Mouse (Mus musculus) layer of hippocampus, postnatal 14 days (tissue): ENCODE data around the gene Gal3st1. TPM values are rescaled to one million over a fixed set of nuclear protein-coding genes. Genes with fewer than 3 reads are reported as not detected.

Experiments used
- DNase-seq, 2 experiments: peaks; one replicate each; pipeline ENCODE4 v3.0.0; 2021 to 2022; ENCODE audit warnings: low spot score in 2 of 2, mixed read lengths in 1 of 2
- total RNA-seq, 2 experiments: library from RNA; stranded (reverse); gene quantifications; 2 replicates each; pipeline ENCODE4 v1.2.3; 2021

The Gal3st1 gene
- total RNA-seq, 2 experiments from 2014 or later: 20.4 to 23.0 TPM

- DNase-seq: no peak
These were observed 47.9 kb downstream of the Gal3st1 start, which contains the start of gene Sec14l4 for GRCm38 (mm10) chr11:4031126-4031941. TSS of gene Sec14l4 (plus strand) at chr11:4031462.

DNA sequence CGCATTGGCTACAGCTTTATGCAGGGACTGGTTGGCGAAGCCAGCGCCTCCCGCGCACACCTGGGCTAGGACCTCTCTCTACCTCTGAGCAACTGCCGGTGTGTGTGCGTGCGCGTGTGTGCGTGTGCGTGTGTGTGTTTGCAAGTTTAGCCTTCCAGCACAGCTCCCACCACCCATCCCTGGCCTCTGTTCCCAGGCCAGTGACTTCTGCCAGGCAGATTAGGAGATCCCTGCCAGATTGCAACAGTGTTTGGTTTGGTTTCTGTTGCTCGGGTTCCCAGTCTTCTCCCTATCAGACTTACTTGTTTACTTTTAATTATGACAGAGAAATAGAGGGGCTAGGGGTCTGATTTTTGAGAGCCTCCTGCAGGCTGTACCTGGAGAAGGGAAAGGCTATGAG, 48.5 kb downstream of the Gal3st1 start:
- no peak for DNase-seq

GRCm38 (mm10) chr11:4033471-4033870, 50.0 kb downstream of the Gal3st1 start:
- DNase-seq: no peak

- DNase-seq: no peak
These were observed 50.7 kb downstream of the Gal3st1 start for GRCm38 (mm10) chr11:4034169-4034568.

GRCm38 (mm10) chr11:4035116-4035892, 51.9 kb downstream of the Gal3st1 start:
- DNase-seq: no peak

DNA sequence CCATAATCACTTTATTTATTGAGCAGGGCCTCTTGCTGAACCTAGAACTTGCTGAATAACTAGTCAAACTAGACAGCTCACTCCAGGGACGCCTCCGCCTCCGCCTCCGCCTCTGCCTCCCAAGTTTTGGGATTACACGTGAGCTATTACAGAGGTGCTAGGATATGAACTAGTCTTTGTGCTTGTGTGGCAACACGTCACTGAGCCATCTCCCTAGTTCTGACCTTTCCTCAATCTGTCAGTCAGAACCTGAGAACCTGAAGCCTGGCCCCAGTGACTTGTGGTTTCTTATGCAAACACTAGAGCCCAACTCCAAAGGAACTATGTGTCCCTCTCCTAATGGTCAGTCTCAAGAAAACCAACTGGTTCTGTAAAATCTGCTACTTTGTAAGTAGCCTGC, 52.5 kb downstream of the Gal3st1 start:
- no peak for DNase-seq

- DNase-seq: no peak
These were observed 53.1 kb downstream of the Gal3st1 start for GRCm38 (mm10) chr11:4036365-4037084.

GRCm38 (mm10) chr11:4039951-4040350, 56.5 kb downstream of the Gal3st1 start:
- no peak for DNase-seq

DNA sequence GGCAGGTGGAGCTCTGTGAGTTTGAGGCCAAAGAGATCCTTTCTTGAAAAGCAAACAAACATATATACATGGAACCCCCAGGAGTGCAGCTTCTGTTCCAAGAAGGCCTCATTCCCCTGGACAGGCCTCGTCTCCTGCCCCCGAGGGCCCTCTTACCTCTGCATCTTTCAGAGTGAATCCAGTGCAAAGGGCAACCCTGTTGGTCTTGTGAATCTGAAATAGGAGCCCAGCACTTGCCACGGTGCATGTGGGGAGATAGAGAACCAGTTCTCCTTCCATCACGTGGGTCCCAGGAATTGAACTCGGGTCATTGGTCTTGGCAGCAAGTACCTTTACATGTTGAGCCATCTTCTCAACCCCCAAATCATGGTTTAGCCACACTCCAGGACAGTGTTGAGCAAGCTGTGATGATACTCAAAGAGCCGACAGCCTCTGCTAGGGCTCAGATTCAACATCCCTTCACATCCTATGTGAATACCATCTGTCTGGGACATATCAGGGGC, 57.7 kb downstream of the Gal3st1 start:
- DNase-seq: no peak

GRCm38 (mm10) chr11:4043081-4043480, 59.6 kb downstream of the Gal3st1 start:
- DNase-seq: no peak

DNA sequence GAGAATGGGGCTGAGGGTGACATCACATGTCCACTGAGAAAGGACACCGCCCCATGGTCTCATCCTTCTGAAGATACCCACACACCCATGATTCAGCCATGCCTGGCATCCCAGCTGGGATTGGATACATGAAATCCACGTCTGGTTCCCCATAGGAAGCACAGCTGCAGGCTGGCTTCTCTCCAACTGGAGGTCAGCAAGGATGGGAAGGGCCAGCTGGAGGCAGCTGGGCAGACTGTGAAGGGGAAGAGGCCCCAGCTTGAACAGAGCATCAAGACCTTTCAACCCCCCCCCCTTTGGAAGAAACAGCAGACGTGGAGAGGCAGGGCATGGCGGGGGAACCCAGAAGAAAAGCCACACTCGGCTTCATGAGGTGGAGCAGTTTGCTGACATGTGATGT, 63.1 kb downstream of the Gal3st1 start:
- DNase-seq: no peak

- no peak for DNase-seq
These were observed 64.3 kb downstream of the Gal3st1 start for GRCm38 (mm10) chr11:4047766-4048165.

- DNase-seq: no peak
These were observed 65.0 kb downstream of the Gal3st1 start for GRCm38 (mm10) chr11:4048438-4048837.

Other genes starting within 250 kb of the Gal3st1 start
- gene Osbp2, start 119.7 kb upstream of the Gal3st1 start, total RNA-seq: 10 to 100 TPM; 82.8 to 89.6 TPM
- gene 4921536K21Rik, start 88.5 kb upstream of the Gal3st1 start, total RNA-seq: under 1 TPM; 0.24 to 0.81 TPM
- gene Dusp18, start 88.4 kb upstream of the Gal3st1 start, total RNA-seq: 10 to 100 TPM; 23.8 to 24.0 TPM
- gene Slc35e4, start 69.0 kb upstream of the Gal3st1 start, total RNA-seq: 10 to 100 TPM; 21.9 to 22.3 TPM
- gene Tcn2, start 51.5 kb upstream of the Gal3st1 start, total RNA-seq: 10 to 100 TPM; 17.6 to 20.3 TPM
- gene Pes1, start 19.7 kb upstream of the Gal3st1 start, total RNA-seq: 10 to 100 TPM; 39.6 to 40.9 TPM
- not detected for gene 4930556J24Rik, start 6.9 kb upstream of the Gal3st1 start, total RNA-seq
- gene Sec14l4, start 47.8 kb downstream of the Gal3st1 start, total RNA-seq: under 1 TPM in 1 of 2 experiments, not detected in 1; 0.55 TPM
- gene Sec14l3, start 81.2 kb downstream of the Gal3st1 start, total RNA-seq: 1 to 10 TPM; 3.1 TPM
- gene Mtfp1, start 111.8 kb downstream of the Gal3st1 start, total RNA-seq: 100 to 1,000 TPM in 1 of 2 experiments, 10 to 100 TPM in 1; 95.0 to 100 TPM
- gene Sec14l2, start 139.8 kb downstream of the Gal3st1 start, total RNA-seq: 10 to 100 TPM; 43.2 to 44.3 TPM
- gene Rnf215, start 151.6 kb downstream of the Gal3st1 start, total RNA-seq: 10 to 100 TPM; 34.4 to 38.2 TPM
- 10 to 100 TPM; 13.0 to 13.1 TPM for gene Ccdc157, start 176.7 kb downstream of the Gal3st1 start, total RNA-seq
- 10 to 100 TPM; 68.8 to 72.5 TPM for gene Sf3a1, start 176.7 kb downstream of the Gal3st1 start, total RNA-seq
- 10 to 100 TPM; 29.4 to 30.6 TPM for gene Tbc1d10a, start 203.2 kb downstream of the Gal3st1 start, total RNA-seq
- gene Castor1, start 234.6 kb downstream of the Gal3st1 start, total RNA-seq: 1 to 10 TPM; 6.3 to 9.1 TPM